Mouse (Mus musculus) C2C12 (cell line): ENCODE measurements around the gene Dyrk3.

Experiments used
- CTCF ChIP-seq: IDR thresholded peaks from one replicate; pipeline ENCODE4 v1.5.1; 2011; ENCODE audit not compliant: control insufficient read depth, insufficient read depth, insufficient read length
- MAX ChIP-seq: IDR thresholded peaks from one replicate; pipeline ENCODE4 v1.6.1; 2011; ENCODE audit warnings: mild to moderate bottlenecking, control low read depth

GRCm38 (mm10) chr1:131184956-131185660, 47.0 kb upstream of the Dyrk3 start:
- TF ChIP-seq CTCF: no peak
- no peak for TF ChIP-seq MAX
